Comparison of ENCODE assay signal across 9 mouse cellular contexts in the genomic region with DNA sequence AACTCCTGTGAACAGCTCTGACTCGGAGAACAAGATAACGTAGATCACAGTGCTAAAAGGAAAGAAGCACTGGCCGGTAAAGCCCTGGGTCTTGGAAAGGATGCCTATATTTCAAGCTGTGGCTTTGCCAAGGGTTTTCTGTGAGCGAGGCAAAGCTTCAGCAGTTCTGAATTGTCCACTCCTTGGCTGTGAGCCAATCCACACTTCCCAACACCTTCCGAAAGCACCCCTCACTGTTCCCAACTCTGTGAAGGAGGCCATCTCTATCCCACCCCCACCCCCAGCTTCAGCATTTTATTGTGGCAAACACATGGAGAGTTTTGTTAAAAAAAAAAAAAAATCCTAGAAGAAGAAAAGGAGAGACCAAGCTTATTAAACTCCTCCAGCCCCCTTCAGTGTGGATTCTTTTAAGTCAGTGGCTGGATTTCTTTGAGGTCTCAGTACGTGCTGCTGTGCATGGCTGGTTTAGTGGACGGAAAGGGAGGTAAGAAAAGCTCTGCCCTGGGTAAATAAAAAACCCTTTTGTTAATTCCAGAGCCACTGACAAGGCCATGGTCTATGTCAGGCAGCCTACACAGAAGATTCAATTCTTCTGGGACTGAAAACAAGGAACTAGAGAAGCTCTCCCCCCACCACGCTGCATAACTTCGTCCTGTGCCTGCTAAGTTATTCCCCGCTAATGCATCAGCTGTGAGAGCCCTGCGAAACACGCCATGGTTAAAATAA.
DNase-seq lines count a peak whose midpoint lies in the region; ATAC-seq and TF ChIP-seq lines count a peak whose summit lies in the region.
"Had no signal": no experiment of that assay in that cellular context is flagged by ENCODE, and none has a peak within 500 bp of the region (broad histone marks: within the 10 kb centered on the region; RNA-seq: fewer than 3 reads in every experiment).

No protein-coding gene starts in this region.

- no peak overlapping the region for H3K4me2 ChIP-seq in embryonic facial prominence, embryonic 14.5 days (ENCODE audit: low read depth, low read length)
- H3K4me2 ChIP-seq in hindbrain, embryonic 11.5 days (replicated peaks; ENCODE audit: low read depth, low read length): no peak overlapping the region
- H3K4me2 ChIP-seq in midbrain, postnatal 0 days (ENCODE audit: low read depth, low read length, poor library complexity, severe bottlenecking): peak overlapping the region; percentile 24; the same call in 1 of the 2 replicates

- H3K9me3 ChIP-seq in embryonic facial prominence, embryonic 14.5 days (ENCODE audit: control insufficient read depth, low read length): no peaks in the 10 kb centered on the region
- no peaks in the 10 kb centered on the region for H3K9me3 ChIP-seq in hindbrain, embryonic 11.5 days (ENCODE audit: control insufficient read depth, low read length)
- no peaks in the 10 kb centered on the region for H3K9me3 ChIP-seq in midbrain, postnatal 0 days (ENCODE audit: low read length)

- H3K4me1 ChIP-seq in embryonic facial prominence, embryonic 14.5 days (ENCODE audit: control insufficient read depth, insufficient read depth, low read length): no peaks in the 10 kb centered on the region
- peaks cover 5% of the 10 kb centered on the region; the same call in 1 of the 2 replicates for H3K4me1 ChIP-seq in hindbrain, embryonic 11.5 days (replicated peaks; ENCODE audit: control insufficient read depth, insufficient read depth, low read length)
- no peaks in the 10 kb centered on the region for H3K4me1 ChIP-seq in midbrain, postnatal 0 days (ENCODE audit: insufficient read depth, low read length)

- H3K27ac ChIP-seq in embryonic facial prominence, embryonic 14.5 days (replicated peaks; ENCODE audit: low read depth, low read length): no peak overlapping the region; the same call in 1 of the 2 replicates
- peak overlapping the region; percentile 65 for H3K27ac ChIP-seq in hindbrain, embryonic 11.5 days (ENCODE audit: low read depth, low read length)
- no peak overlapping the region for H3K27ac ChIP-seq in midbrain, postnatal 0 days (ENCODE audit: low read depth, low read length)
- H3K27ac ChIP-seq: left cerebral cortex, adult 2 months had no signal

- peak; percentile 20 to 43 for DNase-seq in kidney, postnatal 4 days
- no peak for DNase-seq in kidney, adult 8-10 months
- DNase-seq in embryonic facial prominence, embryonic 14.5 days (ENCODE audit: low spot score): peak; percentile 50
- DNase-seq in hindbrain, embryonic 11.5 days (ENCODE audit: low spot score): peak; percentile 60
- peak; percentile 65 for DNase-seq in midbrain, postnatal 0 days (ENCODE audit: low spot score)
- no peak for DNase-seq in urinary bladder, postnatal 36 days (ENCODE audit: low spot score in 2 of 2)
- DNase-seq: cerebellum, adult 11-12 months had no signal

- no peak for TF ChIP-seq CTCF in midbrain, postnatal 0 days (IDR thresholded peaks at IDR 0.05)

- H3K36me3 ChIP-seq in embryonic facial prominence, embryonic 14.5 days (ENCODE audit: control insufficient read depth, insufficient read depth, low read length): no peaks in the 10 kb centered on the region
- H3K36me3 ChIP-seq in hindbrain, embryonic 11.5 days (ENCODE audit: control insufficient read depth, insufficient read depth, low read length): no peaks in the 10 kb centered on the region
- H3K36me3 ChIP-seq in midbrain, postnatal 0 days (ENCODE audit: insufficient read depth, low read length): no peaks in the 10 kb centered on the region

- WGBS in embryonic facial prominence, embryonic 14.5 days: 51% methylated on average over 12 of the region's 12 CpGs
- WGBS in hindbrain, embryonic 11.5 days: 36% methylated on average over 12 of the region's 12 CpGs
- WGBS in midbrain, postnatal 0 days: 23% methylated on average over 12 of the region's 12 CpGs

- H3K4me3 ChIP-seq in embryonic facial prominence, embryonic 14.5 days (ENCODE audit: low read depth, low read length): no peak overlapping the region
- H3K4me3 ChIP-seq in hindbrain, embryonic 11.5 days (ENCODE audit: low read depth, low read length): no peak overlapping the region
- H3K4me3 ChIP-seq in midbrain, postnatal 0 days (ENCODE audit: low read depth, low read length): no peak overlapping the region
- H3K4me3 ChIP-seq: left cerebral cortex, adult 2 months had no signal

- H3K9ac ChIP-seq in embryonic facial prominence, embryonic 14.5 days (ENCODE audit: low read depth, low read length): no peak overlapping the region
- H3K9ac ChIP-seq in hindbrain, embryonic 11.5 days (ENCODE audit: low read depth, low read length): no peak overlapping the region
- H3K9ac ChIP-seq in midbrain, postnatal 0 days (replicated peaks; ENCODE audit: low read length, poor library complexity, severe bottlenecking): no peak overlapping the region

- H3K27me3 ChIP-seq in embryonic facial prominence, embryonic 14.5 days (replicated peaks; ENCODE audit: control insufficient read depth, insufficient read depth, low read length): no peaks in the 10 kb centered on the region
- H3K27me3 ChIP-seq in hindbrain, embryonic 11.5 days (ENCODE audit: control insufficient read depth, insufficient read depth, low read length): no peaks in the 10 kb centered on the region
- no peaks in the 10 kb centered on the region for H3K27me3 ChIP-seq in midbrain, postnatal 0 days (ENCODE audit: insufficient read depth, low read length)

- ATAC-seq in embryonic facial prominence, embryonic 14.5 days (ENCODE audit: low read depth): peak; percentile 33; the same call in 1 of the 2 replicates
- ATAC-seq in hindbrain, embryonic 11.5 days (ENCODE audit: low FRiP score): peak; percentile 70
- ATAC-seq in midbrain, postnatal 0 days (ENCODE audit: low FRiP score): no peak
- ATAC-seq in megakaryocyte-erythroid progenitor cell, adult 5-6 weeks (replicated peaks; ENCODE audit: low FRiP score, low TSS enrichment, poor library complexity, severe bottlenecking): no peak

Comparison
In these comparisons a context has a peak if more than half of its experiments do, and no peak if none do; other contexts are left out.
1. DNase-seq: peak in kidney, postnatal 4 days (2 of 2), embryonic facial prominence, embryonic 14.5 days (single experiment), hindbrain, embryonic 11.5 days (single experiment) and midbrain, postnatal 0 days (single experiment); none in kidney, adult 8-10 months (0 of 2) and urinary bladder, postnatal 36 days (0 of 2).
2. ATAC-seq: peak in embryonic facial prominence, embryonic 14.5 days (single experiment) and hindbrain, embryonic 11.5 days (single experiment); none in midbrain, postnatal 0 days (single experiment) and megakaryocyte-erythroid progenitor cell, adult 5-6 weeks (single experiment).